Mouse (Mus musculus): Measurements from ENCODE around the gene Ccdc162. TPM values are rescaled to one million over a fixed set of nuclear protein-coding genes. Genes with fewer than 3 reads are reported as not detected.

Ccdc162 gene
- polyA plus RNA-seq, 1 experiment from 2014 or later = 0.91 TPM

- 94% methylated on average over 16 of the region's 16 CpGs for WGBS
- Histone ChIP-seq H3K4me3 (no peak overlapping the region), H3K36me3 (peaks cover 11% of the 10 kb centered on the region), H3K27me3 (no peaks in the 10 kb centered on the region), H3K27ac (no peak overlapping the region), H3K9ac (no peak overlapping the region), H3K4me1 (no peaks in the 10 kb centered on the region), H3K9me3 (no peaks in the 10 kb centered on the region), H3K4me2 (replicated peaks) (no peak overlapping the region)
- ATAC-seq (ENCODE audit: insufficient number of reproducible peaks, insufficient read depth, low FRiP score, low TSS enrichment) = no peak
Observed at GRCm38 (mm10) chr10:41737245-41737644, 20.8 kb upstream of the Ccdc162 start.

DNA sequence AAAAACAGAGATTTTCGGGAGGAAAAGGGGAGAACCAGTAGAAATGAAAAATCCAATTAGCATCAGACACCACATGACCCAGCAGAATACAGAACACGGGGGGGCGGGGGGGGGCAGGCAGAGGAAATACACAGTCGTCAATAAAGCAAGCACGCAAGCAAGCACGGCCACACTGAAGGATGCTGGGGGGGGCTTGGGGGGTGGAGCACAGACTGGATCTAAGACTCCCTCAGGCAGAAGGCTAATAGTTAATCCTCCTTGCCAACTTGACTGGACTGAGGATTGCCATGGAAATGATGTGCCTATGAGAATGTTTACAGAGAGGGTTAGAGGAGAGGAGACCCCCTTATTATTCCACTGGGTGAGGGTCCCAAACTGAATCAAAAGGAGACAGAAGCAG lies 19.0 kb upstream of the Ccdc162 start:
- H3K4me1 ChIP-seq = no peaks in the 10 kb centered on the region
- ATAC-seq (ENCODE audit: insufficient number of reproducible peaks, insufficient read depth, low FRiP score, low TSS enrichment) = no peak
- no peak overlapping the region for H3K4me2 ChIP-seq (replicated peaks)
- H3K9me3 ChIP-seq = no peaks in the 10 kb centered on the region
- no peak overlapping the region for H3K27ac ChIP-seq
- no peak overlapping the region for H3K9ac ChIP-seq
- H3K4me3 ChIP-seq = no peak overlapping the region
- H3K36me3 ChIP-seq = peaks cover 14% of the 10 kb centered on the region; the same call in 1 of the 2 replicates
- WGBS = 82% methylated on average over 6 of the region's 6 CpGs
- no peaks in the 10 kb centered on the region for H3K27me3 ChIP-seq

DNA sequence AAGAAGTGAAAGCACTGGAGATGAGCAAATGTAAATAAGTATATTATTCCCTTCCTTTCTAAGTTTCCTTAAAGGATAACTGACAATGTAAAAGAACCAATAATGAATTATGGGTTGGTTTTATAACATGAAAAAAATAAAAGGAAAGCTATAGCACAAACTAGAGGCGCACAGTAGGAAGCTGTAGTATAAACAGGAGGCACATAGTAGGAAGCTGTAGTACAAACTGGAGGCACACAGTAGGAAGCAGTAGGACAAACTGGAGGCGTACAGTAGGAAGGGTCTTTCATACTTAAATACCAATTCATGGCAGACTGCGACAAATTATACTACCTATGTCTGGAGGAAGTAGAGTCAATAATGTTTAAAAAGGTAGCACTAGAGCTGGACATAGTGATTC lies 16.8 kb upstream of the Ccdc162 start:
- no peak overlapping the region for H3K9ac ChIP-seq
- H3K4me3 ChIP-seq = no peak overlapping the region
- no peaks in the 10 kb centered on the region for H3K4me1 ChIP-seq
- no peak overlapping the region for H3K27ac ChIP-seq
- peaks cover 15% of the 10 kb centered on the region; the same call in 1 of the 2 replicates for H3K36me3 ChIP-seq
- H3K4me2 ChIP-seq (replicated peaks) = no peak overlapping the region
- 92% methylated on average over 3 of the region's 3 CpGs for WGBS
- ATAC-seq (ENCODE audit: insufficient number of reproducible peaks, insufficient read depth, low FRiP score, low TSS enrichment) = no peak
- no peaks in the 10 kb centered on the region for H3K27me3 ChIP-seq
- no peaks in the 10 kb centered on the region for H3K9me3 ChIP-seq

DNA sequence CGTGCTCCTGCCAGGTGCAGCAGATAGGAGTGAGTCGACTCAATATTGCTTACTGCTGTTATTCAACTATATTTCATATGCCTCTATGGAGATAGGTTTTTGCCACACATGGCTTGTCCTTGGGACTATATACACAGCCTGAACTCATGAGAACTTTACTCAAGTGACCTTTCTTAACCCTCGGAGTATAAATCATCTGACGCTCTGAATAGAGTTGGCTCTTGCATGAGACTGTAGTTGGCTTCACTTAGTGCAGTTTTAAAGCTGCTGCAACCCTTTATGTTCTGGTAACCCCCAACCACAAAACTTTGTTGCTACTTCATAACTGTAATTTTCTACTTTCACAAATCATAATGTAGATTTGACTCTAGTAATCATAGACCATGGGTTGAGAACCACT lies 15.5 kb upstream of the Ccdc162 start:
- H3K27me3 ChIP-seq = no peaks in the 10 kb centered on the region
- H3K9me3 ChIP-seq = no peaks in the 10 kb centered on the region
- no peak overlapping the region for H3K27ac ChIP-seq
- H3K9ac ChIP-seq = no peak overlapping the region
- H3K4me2 ChIP-seq (replicated peaks) = no peak overlapping the region
- H3K4me1 ChIP-seq = no peaks in the 10 kb centered on the region
- ATAC-seq (ENCODE audit: insufficient number of reproducible peaks, insufficient read depth, low FRiP score, low TSS enrichment) = no peak
- no peak overlapping the region for H3K4me3 ChIP-seq
- peaks cover 10% of the 10 kb centered on the region for H3K36me3 ChIP-seq
- 88% methylated on average over 4 of the region's 4 CpGs for WGBS

DNA sequence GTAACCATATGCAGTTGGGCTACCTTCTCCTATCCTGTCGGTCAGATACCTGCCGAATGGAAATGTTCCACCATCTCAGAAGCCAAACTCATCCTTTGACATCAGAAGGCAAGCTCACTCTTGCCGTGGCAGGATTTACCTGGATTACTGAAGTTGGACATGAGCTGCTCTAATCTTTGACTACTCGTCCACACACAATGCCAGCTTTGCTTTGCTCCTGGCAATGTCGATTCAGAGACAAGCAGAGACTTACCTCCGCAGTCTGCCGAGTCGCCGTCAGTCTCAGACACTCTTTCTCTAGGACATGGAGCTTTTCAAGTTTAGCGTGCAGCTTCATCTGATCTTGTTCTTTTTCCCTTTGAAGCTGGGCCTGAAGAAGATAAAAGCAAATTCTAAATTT lies 14.3 kb upstream of the Ccdc162 start:
- H3K4me2 ChIP-seq (replicated peaks) = no peak overlapping the region
- peaks cover 10% of the 10 kb centered on the region for H3K36me3 ChIP-seq
- no peak overlapping the region for H3K9ac ChIP-seq
- no peaks in the 10 kb centered on the region for H3K27me3 ChIP-seq
- H3K9me3 ChIP-seq = no peaks in the 10 kb centered on the region
- 90% methylated on average over 10 of the region's 10 CpGs for WGBS
- no peak overlapping the region for H3K4me3 ChIP-seq
- H3K4me1 ChIP-seq = no peaks in the 10 kb centered on the region
- H3K27ac ChIP-seq = no peak overlapping the region
- no peak for ATAC-seq (ENCODE audit: insufficient number of reproducible peaks, insufficient read depth, low FRiP score, low TSS enrichment)

DNA sequence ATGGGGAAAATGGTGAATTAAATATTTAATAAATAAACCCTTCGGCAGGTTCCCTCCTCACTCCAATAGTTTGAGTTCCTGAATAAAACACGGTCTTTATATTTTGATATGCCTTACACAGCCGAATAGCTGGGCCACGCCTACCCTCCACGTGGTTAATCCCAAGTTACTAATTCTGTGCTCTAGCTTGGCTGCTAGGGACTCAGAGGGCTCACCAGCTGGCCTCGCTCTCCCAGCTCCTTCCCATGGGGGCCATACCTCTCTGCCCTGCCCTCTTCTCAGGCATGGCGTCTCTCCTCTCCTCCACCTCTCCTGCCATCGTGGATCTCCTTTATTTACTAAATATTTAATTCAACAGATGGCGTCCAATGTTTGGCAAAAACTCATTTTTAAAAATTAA lies 9.8 kb upstream of the Ccdc162 start:
- H3K4me2 ChIP-seq (replicated peaks) = no peak overlapping the region
- H3K4me1 ChIP-seq = no peaks in the 10 kb centered on the region
- no peak overlapping the region for H3K27ac ChIP-seq
- ATAC-seq (ENCODE audit: insufficient number of reproducible peaks, insufficient read depth, low FRiP score, low TSS enrichment) = no peak
- H3K36me3 ChIP-seq = peaks cover 10% of the 10 kb centered on the region
- no peaks in the 10 kb centered on the region for H3K27me3 ChIP-seq
- whole genome bisulfite sequencing = 88% methylated on average over 9 of the region's 9 CpGs
- no peak overlapping the region for H3K9ac ChIP-seq
- H3K4me3 ChIP-seq = no peak overlapping the region
- H3K9me3 ChIP-seq = no peaks in the 10 kb centered on the region

DNA sequence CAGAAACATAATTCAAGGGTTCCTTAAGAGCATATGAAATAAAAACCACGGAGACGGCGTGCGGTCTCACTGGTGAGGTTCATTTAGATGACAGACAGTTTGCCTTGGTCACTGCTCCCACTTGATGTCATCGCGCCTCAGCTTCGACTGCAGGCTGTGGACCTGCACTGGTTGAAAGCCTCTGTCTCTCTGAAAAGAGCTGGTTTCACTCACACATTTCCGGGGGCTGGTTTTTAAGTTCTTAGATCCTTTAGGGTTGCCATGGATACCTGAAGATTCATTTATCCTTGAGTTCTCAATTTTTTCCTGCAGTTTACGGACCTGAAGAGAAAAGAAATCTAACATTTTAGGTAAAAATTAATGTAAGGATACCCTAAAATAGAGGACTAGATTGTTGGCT lies 3.2 kb upstream of the Ccdc162 start:
- Histone ChIP-seq H3K4me3 (no peak overlapping the region), H3K4me2 (replicated peaks) (no peak overlapping the region), H3K27ac (no peak overlapping the region), H3K27me3 (no peaks in the 10 kb centered on the region), H3K9me3 (no peaks in the 10 kb centered on the region), H3K9ac (no peak overlapping the region), H3K36me3 (0 out of 2 replicates have a peak, but pooled peaks cover 5% of the 10 kb centered on the region), H3K4me1 (peaks cover 3% of the 10 kb centered on the region; the same call in 1 of the 2 replicates)
- ATAC-seq (ENCODE audit: insufficient number of reproducible peaks, insufficient read depth, low FRiP score, low TSS enrichment) = no peak
- WGBS = 87% methylated on average over 9 of the region's 9 CpGs

GRCm38 (mm10) chr10:41715557-41715956 lies 877 bp downstream of the Ccdc162 start:
- Histone ChIP-seq H3K9me3 (no peaks in the 10 kb centered on the region), H3K4me1 (peaks cover 3% of the 10 kb centered on the region; the same call in 1 of the 2 replicates), H3K27me3 (no peaks in the 10 kb centered on the region), H3K27ac (no peak overlapping the region), H3K9ac (no peak overlapping the region), H3K36me3 (no peaks in the 10 kb centered on the region), H3K4me2 (replicated peaks) (no peak overlapping the region), H3K4me3 (no peak overlapping the region)
- ATAC-seq (ENCODE audit: insufficient number of reproducible peaks, insufficient read depth, low FRiP score, low TSS enrichment) = no peak
- 82% methylated on average over 14 of the region's 14 CpGs for WGBS

- no peak for ATAC-seq (ENCODE audit: insufficient number of reproducible peaks, insufficient read depth, low FRiP score, low TSS enrichment)
- H3K4me2 ChIP-seq (replicated peaks) = no peak overlapping the region
- H3K36me3 ChIP-seq = no peaks in the 10 kb centered on the region
- H3K4me3 ChIP-seq = no peak overlapping the region
- H3K27me3 ChIP-seq = no peaks in the 10 kb centered on the region
- WGBS = 20% methylated on average over 7 of the region's 7 CpGs
- H3K9me3 ChIP-seq = peaks cover 3% of the 10 kb centered on the region; the same call in 1 of the 2 replicates
- no peak overlapping the region for H3K27ac ChIP-seq
- H3K4me1 ChIP-seq = peaks cover 3% of the 10 kb centered on the region; the same call in 1 of the 2 replicates
- H3K9ac ChIP-seq = no peak overlapping the region
Observed at GRCm38 (mm10) chr10:41711467-41711866, 5.0 kb downstream of the Ccdc162 start.

DNA sequence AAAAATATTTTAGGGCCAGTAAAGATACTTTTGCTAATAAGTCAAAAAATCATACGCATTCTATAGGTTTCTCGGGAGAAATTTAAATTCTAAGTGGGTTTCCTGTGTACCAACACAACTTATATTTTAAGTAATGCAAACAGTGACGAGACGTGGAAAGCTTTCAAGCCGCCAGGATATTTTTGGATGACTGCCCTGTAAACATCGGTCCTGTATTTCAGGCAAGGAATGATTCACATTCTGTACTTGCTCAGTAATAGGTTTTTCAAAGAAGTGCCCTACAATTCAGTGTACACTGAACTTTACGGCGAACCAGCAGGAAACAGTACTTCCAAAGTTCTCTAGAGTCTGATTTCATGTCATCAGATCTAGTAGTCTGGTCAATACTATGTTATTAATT lies 5.7 kb downstream of the Ccdc162 start:
- Histone ChIP-seq H3K27me3 (no peaks in the 10 kb centered on the region), H3K9me3 (peaks cover 3% of the 10 kb centered on the region; the same call in 1 of the 2 replicates), H3K36me3 (no peaks in the 10 kb centered on the region), H3K4me1 (no peaks in the 10 kb centered on the region), H3K4me2 (replicated peaks) (no peak overlapping the region), H3K9ac (no peak overlapping the region), H3K27ac (no peak overlapping the region), H3K4me3 (no peak overlapping the region)
- ATAC-seq (ENCODE audit: insufficient number of reproducible peaks, insufficient read depth, low FRiP score, low TSS enrichment) = no peak
- 94% methylated on average over 8 of the region's 8 CpGs for WGBS

DNA sequence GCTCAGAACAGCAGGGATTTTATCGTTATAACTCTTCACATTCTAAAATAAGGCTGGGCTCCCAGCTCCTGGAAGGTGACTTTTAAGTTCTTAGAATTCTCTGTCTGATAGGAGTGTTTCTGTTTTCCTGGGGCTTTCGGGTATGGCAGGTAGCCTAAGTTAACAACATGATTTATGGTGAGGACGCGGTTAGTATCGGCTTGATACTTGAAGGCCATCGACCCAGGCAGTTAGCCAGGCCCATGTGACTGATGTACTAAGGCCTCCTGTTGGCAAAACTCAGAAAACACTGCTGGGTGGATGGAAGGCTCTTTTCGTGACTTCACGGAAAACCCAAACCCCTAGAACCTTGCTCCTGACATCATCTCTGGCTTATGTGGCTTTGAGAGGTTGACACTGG lies 7.1 kb downstream of the Ccdc162 start:
- ATAC-seq (ENCODE audit: insufficient number of reproducible peaks, insufficient read depth, low FRiP score, low TSS enrichment) = no peak
- no peak overlapping the region for H3K4me3 ChIP-seq
- H3K4me2 ChIP-seq (replicated peaks) = no peak overlapping the region
- no peak overlapping the region for H3K27ac ChIP-seq
- H3K9me3 ChIP-seq = peaks cover 3% of the 10 kb centered on the region; the same call in 1 of the 2 replicates
- H3K27me3 ChIP-seq = no peaks in the 10 kb centered on the region
- H3K9ac ChIP-seq = no peak overlapping the region
- H3K36me3 ChIP-seq = no peaks in the 10 kb centered on the region
- WGBS = 95% methylated on average over 8 of the region's 8 CpGs
- H3K4me1 ChIP-seq = no peaks in the 10 kb centered on the region

- H3K27ac ChIP-seq = no peak overlapping the region
- no peaks in the 10 kb centered on the region for H3K27me3 ChIP-seq
- H3K4me2 ChIP-seq (replicated peaks) = no peak overlapping the region
- no peaks in the 10 kb centered on the region for H3K9me3 ChIP-seq
- no peak for ATAC-seq (ENCODE audit: insufficient number of reproducible peaks, insufficient read depth, low FRiP score, low TSS enrichment)
- H3K9ac ChIP-seq = no peak overlapping the region
- H3K4me1 ChIP-seq = no peaks in the 10 kb centered on the region
- H3K4me3 ChIP-seq = no peak overlapping the region
- no peaks in the 10 kb centered on the region for H3K36me3 ChIP-seq
- 75% methylated on average over 5 of the region's 5 CpGs for WGBS
Observed at GRCm38 (mm10) chr10:41699669-41700068, 16.8 kb downstream of the Ccdc162 start.

DNA sequence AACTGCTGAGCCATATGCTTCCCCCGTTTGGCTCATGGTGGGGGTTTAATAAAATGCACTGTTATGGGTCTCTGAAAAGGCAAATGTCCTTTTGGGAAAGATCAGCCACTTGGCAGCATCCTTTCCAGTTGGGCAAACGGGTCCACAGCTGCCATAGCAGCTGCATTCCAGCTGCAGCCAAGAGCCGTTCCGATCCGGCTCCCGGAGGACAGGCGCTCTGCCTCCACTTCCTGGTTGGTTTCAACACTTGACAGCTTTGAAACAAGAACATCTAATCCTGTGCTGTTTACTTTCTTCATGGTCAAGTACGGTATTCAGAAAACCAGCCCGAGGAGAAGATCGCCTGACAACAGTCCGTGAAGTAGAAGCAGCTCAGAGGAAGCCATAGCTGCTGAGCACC lies 19.4 kb downstream of the Ccdc162 start:
- Histone ChIP-seq H3K36me3 (no peaks in the 10 kb centered on the region), H3K9ac (no peak overlapping the region), H3K4me1 (no peaks in the 10 kb centered on the region), H3K4me2 (replicated peaks) (no peak overlapping the region), H3K9me3 (no peaks in the 10 kb centered on the region), H3K27me3 (no peaks in the 10 kb centered on the region), H3K27ac (no peak overlapping the region), H3K4me3 (no peak overlapping the region)
- WGBS = 73% methylated on average over 11 of the region's 11 CpGs
- no peak for ATAC-seq (ENCODE audit: insufficient number of reproducible peaks, insufficient read depth, low FRiP score, low TSS enrichment)

All from embryonic facial prominence, embryonic 12.5 days (tissue).